Comparison of ENCODE assay signal across 10 mouse cellular contexts in the genomic region with DNA sequence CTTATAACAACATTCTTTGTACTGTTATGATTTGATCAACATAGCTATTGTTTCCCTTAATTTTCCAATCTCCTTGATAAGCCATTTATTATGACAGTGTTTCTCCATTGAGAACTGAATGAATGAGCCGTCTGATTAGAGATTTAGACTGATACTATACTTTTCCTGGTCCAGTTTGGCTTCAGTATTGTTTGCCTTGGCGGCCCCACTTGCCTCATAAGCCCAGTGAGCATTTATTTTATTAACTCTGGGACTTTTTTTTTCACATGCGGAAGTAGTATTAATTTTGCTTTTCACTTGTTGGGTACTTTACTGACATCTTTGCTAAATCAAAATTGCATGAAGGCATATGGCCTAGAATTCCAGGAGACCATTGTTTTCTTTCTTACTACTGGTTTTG.
"Had no signal": no experiment of that assay in that cellular context is flagged by ENCODE, and none has a peak within 500 bp of the region (broad histone marks: within the 10 kb centered on the region; RNA-seq: fewer than 3 reads in every experiment).

No protein-coding gene starts in this region.

- DNase-seq: lung, adult 2 months; lung, postnatal 14 days; lung, postnatal 36 days; right cerebral cortex, postnatal 14 days; thymus, adult 2 months; thymus, postnatal 25 days; thymus, postnatal 4 days had no signal

- ATAC-seq: lung, postnatal 0 days; midbrain, embryonic 13.5 days; midbrain, embryonic 15.5 days had no signal
